Mouse (Mus musculus): ENCODE measurements around the gene Gimap1. TPM values are rescaled to one million over a fixed set of nuclear protein-coding genes. Genes with fewer than 3 reads are reported as not detected.

Gimap1 gene
- total RNA-seq, 1 experiment from 2014 or later = 123 TPM

DNA sequence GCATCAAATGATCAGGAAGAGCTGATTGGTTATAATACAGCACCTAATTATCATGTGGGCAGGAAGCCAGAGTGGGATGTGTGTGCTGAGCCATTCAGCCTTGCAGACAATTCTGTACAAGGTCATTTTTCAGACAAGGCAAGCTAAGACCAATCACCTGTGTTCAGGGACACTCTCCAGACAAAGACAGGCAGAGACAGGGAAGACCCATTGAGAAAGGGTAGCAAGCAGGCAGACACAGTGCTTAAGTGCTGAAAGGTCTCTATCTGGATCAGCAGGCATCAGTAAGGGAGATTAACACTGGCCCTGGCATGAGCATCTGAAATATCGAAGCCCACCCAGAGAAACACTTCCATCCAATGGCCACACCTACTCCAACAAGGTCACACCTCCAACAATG lies 45.6 kb downstream of the Gimap1 start:
- ATAC-seq (replicated peaks; ENCODE audit: insufficient number of reproducible peaks, low FRiP score, low TSS enrichment, poor library complexity, severe bottlenecking) = no peak

DNA sequence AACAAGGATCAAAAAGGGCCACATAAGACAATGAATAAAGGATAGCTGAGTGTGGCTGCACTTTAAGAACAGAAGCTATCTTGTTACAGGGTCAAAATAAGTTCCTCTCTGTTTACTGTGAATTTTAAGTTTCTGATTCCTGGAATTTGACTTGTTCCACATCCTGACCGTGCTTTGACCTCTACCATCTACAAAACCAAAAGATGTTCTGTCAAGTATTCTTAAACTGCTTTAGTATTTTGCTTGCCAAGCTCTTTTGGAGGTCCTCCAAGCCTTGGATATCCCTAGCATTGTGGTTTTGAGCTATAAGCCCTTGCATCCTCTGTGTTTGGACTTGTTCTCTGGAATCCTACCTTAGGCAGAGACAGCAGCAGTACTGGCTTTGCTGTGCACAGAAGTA lies 46.3 kb downstream of the Gimap1 start:
- no peak for ATAC-seq (replicated peaks; ENCODE audit: insufficient number of reproducible peaks, low FRiP score, low TSS enrichment, poor library complexity, severe bottlenecking)

DNA sequence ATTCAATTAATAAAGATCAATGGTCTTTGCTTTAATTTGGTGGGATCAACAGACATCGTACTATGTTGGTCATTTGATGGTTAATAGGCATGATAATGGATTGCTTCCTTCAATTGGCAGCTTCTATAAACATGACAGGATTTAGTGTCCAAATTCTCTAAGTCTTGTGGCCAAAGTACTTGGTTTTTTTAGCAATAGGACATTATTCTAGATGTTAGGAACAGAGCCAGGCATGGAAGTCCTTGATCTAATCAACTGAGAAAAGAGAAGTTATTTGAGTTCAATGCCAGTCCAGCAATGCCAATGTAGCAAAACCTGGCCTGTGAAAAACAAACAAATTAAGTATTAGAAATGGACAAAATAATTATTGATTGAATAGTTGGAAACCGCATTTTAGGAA lies 46.7 kb downstream of the Gimap1 start:
- ATAC-seq (replicated peaks; ENCODE audit: insufficient number of reproducible peaks, low FRiP score, low TSS enrichment, poor library complexity, severe bottlenecking) = no peak

DNA sequence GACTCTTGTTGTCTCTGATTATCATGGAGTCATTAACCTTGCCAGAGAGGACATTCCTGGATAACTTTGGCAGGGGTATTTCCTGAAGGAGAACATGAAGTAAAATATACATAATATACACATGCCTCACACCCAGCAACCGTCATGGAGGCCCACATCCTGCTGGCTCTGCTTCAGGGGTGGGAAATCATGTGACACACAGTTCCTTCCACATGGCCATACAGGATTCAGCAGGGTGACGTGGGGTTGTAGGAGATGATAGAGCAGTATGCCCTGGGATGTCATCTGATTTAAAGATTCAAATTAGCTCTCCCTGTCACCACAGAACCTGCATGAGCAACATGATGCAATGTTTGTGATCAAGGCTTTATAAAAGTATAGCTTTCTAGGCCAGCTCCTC lies 49.0 kb downstream of the Gimap1 start:
- no peak for ATAC-seq (replicated peaks; ENCODE audit: insufficient number of reproducible peaks, low FRiP score, low TSS enrichment, poor library complexity, severe bottlenecking)

Other genes starting within 250 kb of the Gimap1 start
- 1.8 TPM in 1 of 3 replicates, not detected in the others for gene Atp6v0e2, start 201.4 kb upstream of the Gimap1 start, total RNA-seq (2017)
- gene Lrrc61, start 184.3 kb upstream of the Gimap1 start, total RNA-seq (2017) = 11.2 to 24.6 TPM (median 14.3 TPM) in 3 replicates
- gene Rarres2, start 166.3 kb upstream of the Gimap1 start, total RNA-seq (2017) = not detected in 3 replicates
- gene Gm45021, start 149.4 kb upstream of the Gimap1 start, total RNA-seq (2017) = not detected in 3 replicates
- 0.85 to 5.5 TPM (median 2.1 TPM) in 3 replicates for gene Repin1, start 145.2 kb upstream of the Gimap1 start, total RNA-seq (2017)
- 7.7 TPM in 1 of 3 replicates, not detected in the others for gene Gm44965, start 145.1 kb upstream of the Gimap1 start, total RNA-seq (2017)
- 2.6 to 2.8 TPM (median 2.6 TPM) in 3 replicates for gene Zfp775, start 137.0 kb upstream of the Gimap1 start, total RNA-seq (2017)
- 0.19 to 0.21 TPM in 2 of 3 replicates, not detected in the other for gene AI854703, start 112.3 kb upstream of the Gimap1 start, total RNA-seq (2017)
- gene Gimap8, start 91.8 kb upstream of the Gimap1 start, total RNA-seq (2017) = 132 to 417 TPM (median 134 TPM) in 3 replicates
- 104 to 288 TPM (median 141 TPM) in 3 replicates for gene Gimap9, start 62.9 kb upstream of the Gimap1 start, total RNA-seq (2017)
- gene Gimap4, start 54.5 kb upstream of the Gimap1 start, total RNA-seq (2017) = 697 to 2,222 TPM (median 742 TPM) in 3 replicates
- gene Gimap6, start 30.8 kb upstream of the Gimap1 start, total RNA-seq (2017) = 355 to 968 TPM (median 415 TPM) in 3 replicates
- gene Gm28053, start 20.4 kb upstream of the Gimap1 start, total RNA-seq (2017) = 17.6 to 57.0 TPM (median 34.4 TPM) in 3 replicates
- gene Gimap7, start 20.4 kb upstream of the Gimap1 start, total RNA-seq (2017) = 67.2 to 199 TPM (median 74.1 TPM) in 3 replicates
- gene Gimap5, start 7.1 kb downstream of the Gimap1 start, total RNA-seq (2017) = 91.7 to 178 TPM (median 113 TPM) in 3 replicates
- gene Gimap3, start 31.8 kb downstream of the Gimap1 start, total RNA-seq (2017) = 92.2 to 334 TPM (median 99.5 TPM) in 3 replicates
- 2.7 to 9.7 TPM (median 4.4 TPM) in 3 replicates for gene Tmem176a, start 101.9 kb downstream of the Gimap1 start, total RNA-seq (2017)
- gene Tmem176b, start 102.4 kb downstream of the Gimap1 start, total RNA-seq (2017) = 19.1 to 28.4 TPM (median 27.7 TPM) in 3 replicates
- not detected in 3 replicates for gene Aoc1, start 133.8 kb downstream of the Gimap1 start, total RNA-seq (2017)
- gene 1600015I10Rik, start 190.8 kb downstream of the Gimap1 start, total RNA-seq (2017) = not detected in 3 replicates
- not detected in 3 replicates for gene Doxl2, start 235.9 kb downstream of the Gimap1 start, total RNA-seq (2017)
- not detected in 3 replicates for gene Svs1, start 247.8 kb downstream of the Gimap1 start, total RNA-seq (2017)